Mouse (Mus musculus): ENCODE measurements at regions not wholly inside any gene's neighbourhood (a gene's known extent, or its start where the extent isn't known, plus 50 kb on each side); places are given as distances from the start of the nearest gene placed in this dataset.
A peak's percentile ranks its signal among the peaks of the same experiment; 100 is the strongest.
"Not testable (repeated sequence)": the region's sequence is repeated elsewhere in the genome, so short reads cannot be mapped to it uniquely, and the experiment has no call there.

GRCm38 (mm10) chr13:25678221-25678735 is 408.0 kb upstream of the Nrsn1 start:
- Histone ChIP-seq H3K36me3 (replicated peaks) (no peaks in the 10 kb centered on the region), H3K27ac (no peak overlapping the region), H3K27me3 (ENCODE audit: poor library complexity, severe bottlenecking) (no peaks in the 10 kb centered on the region), H3K9me3 (no peaks in the 10 kb centered on the region), H3K4me3 (no peak overlapping the region), H3K4me1 (no peaks in the 10 kb centered on the region)
- 91% methylated on average over 2 of the region's 2 CpGs for WGBS
- no peak for DNase-seq (ENCODE audit: extremely low spot score, low spot score)

GRCm38 (mm10) chr13:25675208-25675607 is 404.9 kb upstream of the Nrsn1 start:
- no peak overlapping the region for H3K4me3 ChIP-seq
- WGBS, result 95% methylated on average over 6 of the region's 6 CpGs
- no peaks in the 10 kb centered on the region for H3K36me3 ChIP-seq (replicated peaks)
- no peaks in the 10 kb centered on the region for H3K4me1 ChIP-seq
- H3K27me3 ChIP-seq (ENCODE audit: poor library complexity, severe bottlenecking), result no peaks in the 10 kb centered on the region
- no peak for DNase-seq (ENCODE audit: extremely low spot score, low spot score)
- H3K27ac ChIP-seq, result no peak overlapping the region
- no peaks in the 10 kb centered on the region for H3K9me3 ChIP-seq

GRCm38 (mm10) chr13:25666022-25666421 is 395.7 kb upstream of the Nrsn1 start:
- Histone ChIP-seq H3K4me3 (no peak overlapping the region), H3K36me3 (replicated peaks) (no peaks in the 10 kb centered on the region), H3K27ac (no peak overlapping the region), H3K9me3 (no peaks in the 10 kb centered on the region), H3K4me1 (no peaks in the 10 kb centered on the region), H3K27me3 (ENCODE audit: poor library complexity, severe bottlenecking) (no peaks in the 10 kb centered on the region)
- WGBS, result 88% methylated on average over 3 of the region's 3 CpGs
- DNase-seq (ENCODE audit: extremely low spot score, low spot score), result no peak

- no peaks in the 10 kb centered on the region for H3K9me3 ChIP-seq
- H3K4me1 ChIP-seq, result no peaks in the 10 kb centered on the region
- no peaks in the 10 kb centered on the region for H3K36me3 ChIP-seq (replicated peaks)
- H3K4me3 ChIP-seq, result no peak overlapping the region
- H3K27ac ChIP-seq, result no peak overlapping the region
- DNase-seq (ENCODE audit: extremely low spot score, low spot score), result no peak
- no peaks in the 10 kb centered on the region for H3K27me3 ChIP-seq (ENCODE audit: poor library complexity, severe bottlenecking)
- 84% methylated on average over 2 of the region's 2 CpGs for WGBS
These were observed 394.8 kb upstream of the Nrsn1 start for GRCm38 (mm10) chr13:25664963-25665606.

- Histone ChIP-seq H3K4me1 (no peaks in the 10 kb centered on the region), H3K27me3 (ENCODE audit: poor library complexity, severe bottlenecking) (no peaks in the 10 kb centered on the region), H3K36me3 (replicated peaks) (no peaks in the 10 kb centered on the region), H3K4me3 (no peak overlapping the region), H3K27ac (no peak overlapping the region), H3K9me3 (no peaks in the 10 kb centered on the region)
- 94% methylated on average over 1 of the region's 1 CpGs for WGBS
- no peak for DNase-seq (ENCODE audit: extremely low spot score, low spot score)
These were observed 378.1 kb upstream of the Nrsn1 start for GRCm38 (mm10) chr13:25648430-25648786.

GRCm38 (mm10) chr13:25647711-25648429 is 377.6 kb upstream of the Nrsn1 start:
- Histone ChIP-seq H3K4me3 (no peak overlapping the region), H3K9me3 (no peaks in the 10 kb centered on the region), H3K27me3 (ENCODE audit: poor library complexity, severe bottlenecking) (no peaks in the 10 kb centered on the region), H3K36me3 (replicated peaks) (no peaks in the 10 kb centered on the region), H3K27ac (no peak overlapping the region), H3K4me1 (no peaks in the 10 kb centered on the region)
- DNase-seq (ENCODE audit: extremely low spot score, low spot score), result no peak
- 80% methylated on average over 3 of the region's 3 CpGs for WGBS

- Histone ChIP-seq H3K27ac (peak overlapping the region; percentile 63), H3K27me3 (ENCODE audit: poor library complexity, severe bottlenecking) (no peaks in the 10 kb centered on the region), H3K9me3 (no peaks in the 10 kb centered on the region), H3K4me1 (peaks cover 9% of the 10 kb centered on the region), H3K36me3 (replicated peaks) (no peaks in the 10 kb centered on the region), H3K4me3 (no peak overlapping the region)
- no peak for DNase-seq (ENCODE audit: extremely low spot score, low spot score)
- WGBS, result 18% methylated on average over 6 of the region's 6 CpGs
These were observed 369.4 kb upstream of the Nrsn1 start for GRCm38 (mm10) chr13:25639522-25640291.

GRCm38 (mm10) chr13:25629466-25629865 is 359.2 kb upstream of the Nrsn1 start:
- DNase-seq (ENCODE audit: extremely low spot score, low spot score), result no peak
- WGBS, result 82% methylated on average over 4 of the region's 4 CpGs
- no peaks in the 10 kb centered on the region for H3K9me3 ChIP-seq
- no peaks in the 10 kb centered on the region for H3K4me1 ChIP-seq
- no peak overlapping the region for H3K4me3 ChIP-seq
- H3K27ac ChIP-seq, result no peak overlapping the region
- no peaks in the 10 kb centered on the region for H3K27me3 ChIP-seq (ENCODE audit: poor library complexity, severe bottlenecking)
- no peaks in the 10 kb centered on the region for H3K36me3 ChIP-seq (replicated peaks)

GRCm38 (mm10) chr13:25617578-25617977 is 347.3 kb upstream of the Nrsn1 start:
- no peaks in the 10 kb centered on the region for H3K9me3 ChIP-seq
- no peak overlapping the region for H3K27ac ChIP-seq
- no peaks in the 10 kb centered on the region for H3K36me3 ChIP-seq (replicated peaks)
- no peak for DNase-seq (ENCODE audit: extremely low spot score, low spot score)
- H3K4me3 ChIP-seq, result no peak overlapping the region
- WGBS, result 25% methylated on average over 4 of the region's 4 CpGs
- peaks cover 17% of the 10 kb centered on the region for H3K4me1 ChIP-seq
- no peaks in the 10 kb centered on the region for H3K27me3 ChIP-seq (ENCODE audit: poor library complexity, severe bottlenecking)

- H3K9me3 ChIP-seq, result no peaks in the 10 kb centered on the region
- H3K27me3 ChIP-seq (ENCODE audit: poor library complexity, severe bottlenecking), result no peaks in the 10 kb centered on the region
- no peak for DNase-seq (ENCODE audit: extremely low spot score, low spot score)
- H3K27ac ChIP-seq, result no peak overlapping the region
- WGBS, result 64% methylated on average over 4 of the region's 4 CpGs
- H3K36me3 ChIP-seq (replicated peaks), result no peaks in the 10 kb centered on the region
- H3K4me1 ChIP-seq, result peaks cover 3% of the 10 kb centered on the region
- no peak overlapping the region for H3K4me3 ChIP-seq
These were observed 341.7 kb upstream of the Nrsn1 start for GRCm38 (mm10) chr13:25611986-25612385.

GRCm38 (mm10) chr13:25609641-25610040 is 339.3 kb upstream of the Nrsn1 start:
- DNase-seq (ENCODE audit: extremely low spot score, low spot score), result no peak
- Histone ChIP-seq H3K4me1 (no peaks in the 10 kb centered on the region), H3K9me3 (no peaks in the 10 kb centered on the region), H3K4me3 (no peak overlapping the region), H3K36me3 (replicated peaks) (no peaks in the 10 kb centered on the region), H3K27ac (no peak overlapping the region), H3K27me3 (ENCODE audit: poor library complexity, severe bottlenecking) (no peaks in the 10 kb centered on the region)
- 89% methylated on average over 4 of the region's 4 CpGs for WGBS

- Histone ChIP-seq H3K9me3 (no peaks in the 10 kb centered on the region), H3K4me1 (no peaks in the 10 kb centered on the region), H3K4me3 (no peak overlapping the region), H3K36me3 (replicated peaks) (no peaks in the 10 kb centered on the region), H3K27ac (no peak overlapping the region), H3K27me3 (ENCODE audit: poor library complexity, severe bottlenecking) (no peaks in the 10 kb centered on the region)
- no peak for DNase-seq (ENCODE audit: extremely low spot score, low spot score)
- WGBS, result 73% methylated on average over 1 of the region's 1 CpGs
These were observed 338.9 kb upstream of the Nrsn1 start for GRCm38 (mm10) chr13:25609241-25609640.

- H3K4me3 ChIP-seq; DNase-seq (ENCODE audit: extremely low spot score, low spot score); H3K27ac ChIP-seq; H3K9me3 ChIP-seq; H3K4me1 ChIP-seq; H3K36me3 ChIP-seq (replicated peaks); H3K27me3 ChIP-seq (ENCODE audit: poor library complexity, severe bottlenecking): not testable (repeated sequence)
These were observed 331.0 kb upstream of the Nrsn1 start for GRCm38 (mm10) chr13:25601351-25601750.

Measured in forebrain, embryonic 10.5 days (tissue).